ENCODE assay signal across 8 mouse cellular contexts in genomic region chr8:123950077-123950802, GRCm38 (mm10). TPM values are rescaled to one million over a fixed set of nuclear protein-coding genes. Genes with fewer than 3 reads are reported as not detected.
DNase-seq lines count a peak whose midpoint lies in the region; ATAC-seq and TF ChIP-seq lines count a peak whose summit lies in the region.

No protein-coding gene starts in this region.

- no peak overlapping the region for H3K9ac ChIP-seq in midbrain, postnatal 0 days (replicated peaks; ENCODE audit: low read length, poor library complexity, severe bottlenecking)
- H3K9ac ChIP-seq in stomach, embryonic 14.5 days (replicated peaks; ENCODE audit: low read depth, low read length): peak overlapping the region; percentile 78

- 35% methylated on average over 10 of the region's 10 CpGs for WGBS in midbrain, postnatal 0 days
- whole genome bisulfite sequencing in stomach, embryonic 14.5 days: 32% methylated on average over 10 of the region's 10 CpGs

- peak overlapping the region; percentile 63 for H3K4me3 ChIP-seq in cortical plate, adult 2 months (ENCODE audit: insufficient read depth, low read length)
- H3K4me3 ChIP-seq in midbrain, postnatal 0 days (ENCODE audit: low read depth, low read length): peak overlapping the region; percentile 97
- peak overlapping the region; percentile 99 for H3K4me3 ChIP-seq in stomach, embryonic 14.5 days (ENCODE audit: low read depth, low read length)

- no peaks in the 10 kb centered on the region for H3K9me3 ChIP-seq in midbrain, postnatal 0 days (ENCODE audit: low read length)
- no peaks in the 10 kb centered on the region for H3K9me3 ChIP-seq in stomach, embryonic 14.5 days (ENCODE audit: control insufficient read depth, low read depth, low read length)

- TF ChIP-seq CTCF in cortical plate, adult 2 months (IDR thresholded peaks at IDR 0.05; ENCODE audit: extremely low read depth, insufficient read depth, low read length): peak; percentile 64
- TF ChIP-seq CTCF in midbrain, postnatal 0 days (IDR thresholded peaks at IDR 0.05): peak; percentile 74

- H3K36me3 ChIP-seq in midbrain, postnatal 0 days (ENCODE audit: insufficient read depth, low read length): peaks cover 23% of the 10 kb centered on the region
- H3K36me3 ChIP-seq in stomach, embryonic 14.5 days (ENCODE audit: control insufficient read depth, insufficient read depth, low read length): peaks cover 18% of the 10 kb centered on the region

- H3K4me2 ChIP-seq in midbrain, postnatal 0 days (ENCODE audit: low read depth, low read length, poor library complexity, severe bottlenecking): peak overlapping the region; percentile 86
- H3K4me2 ChIP-seq in stomach, embryonic 14.5 days (replicated peaks; ENCODE audit: low read depth, low read length): peak overlapping the region; percentile 96

- no peak overlapping the region for H3K27ac ChIP-seq in cortical plate, adult 2 months (ENCODE audit: insufficient read depth, low read length)
- peak overlapping the region; percentile 79 for H3K27ac ChIP-seq in midbrain, postnatal 0 days (ENCODE audit: low read depth, low read length)
- H3K27ac ChIP-seq in stomach, embryonic 14.5 days (ENCODE audit: low read length): peak overlapping the region; percentile 85

- no peak for ATAC-seq in midbrain, postnatal 0 days (ENCODE audit: low FRiP score)
- no peak; the same call in 1 of the 2 replicates for ATAC-seq in stomach, embryonic 14.5 days (ENCODE audit: insufficient number of reproducible peaks, insufficient read depth, low FRiP score, low read depth)

- peak; percentile 51 for DNase-seq in urinary bladder, postnatal 25 days (ENCODE audit: low spot score)
- DNase-seq in urinary bladder, adult 2 months (ENCODE audit: low spot score): no peak
- DNase-seq in gastrocnemius, postnatal 10 days: peak; percentile 41
- peak; percentile 65 for DNase-seq in kidney, adult 11 months
- DNase-seq in liver: peak; percentile 66
- peak; percentile 66 for DNase-seq in midbrain, postnatal 0 days (ENCODE audit: low spot score)

- peaks cover 2% of the 10 kb centered on the region for H3K4me1 ChIP-seq in cortical plate, adult 2 months (ENCODE audit: control insufficient read depth, insufficient read depth, low read length)
- H3K4me1 ChIP-seq in midbrain, postnatal 0 days (ENCODE audit: insufficient read depth, low read length): 0 out of 2 replicates have a peak, but pooled peaks cover 6% of the 10 kb centered on the region
- peaks cover 11% of the 10 kb centered on the region; the same call in 1 of the 2 replicates for H3K4me1 ChIP-seq in stomach, embryonic 14.5 days (ENCODE audit: control insufficient read depth, insufficient read depth, low read length)

- no peaks in the 10 kb centered on the region for H3K27me3 ChIP-seq in midbrain, postnatal 0 days (ENCODE audit: insufficient read depth, low read length)
- H3K27me3 ChIP-seq in stomach, embryonic 14.5 days (ENCODE audit: control insufficient read depth, insufficient read depth, low read length): no peaks in the 10 kb centered on the region

- no peak for TF ChIP-seq POLR2A in cortical plate, adult 2 months (IDR thresholded peaks at IDR 0.05; ENCODE audit: extremely low read depth, insufficient read depth, low read length)

RNA-seq across cellular contexts. Expression of gene Nup133, which starts 1.2 kb away (rescaled TPM):
- polyA plus RNA-seq in urinary bladder, adult 2 months (2012; rRNA removed): 11.1 and 11.3 TPM in 2 replicates
- polyA plus RNA-seq in cortical plate, adult 2 months (2012; rRNA removed): 17.7 and 21.0 TPM in 2 replicates
- 10 to 100 TPM; 11.6 to 14.2 TPM for total RNA-seq in gastrocnemius, postnatal 10 days (2021)
- 19.4 and 27.8 TPM in 2 replicates for total RNA-seq in midbrain, postnatal 0 days (2014; rRNA removed)
- 15.2 and 16.1 TPM in 2 replicates for polyA plus RNA-seq in midbrain, postnatal 0 days (2015; fragmentation: Nextera tagmentation; extraction: Ambion mirVana)
- 38.4 and 44.8 TPM in 2 replicates for polyA plus RNA-seq in stomach, embryonic 14.5 days (2014; fragmentation: Nextera tagmentation; extraction: Ambion mirVana)

RNA-seq across cellular contexts. Expression of gene Abcb10, which starts 32.7 kb away (rescaled TPM):
- polyA plus RNA-seq in urinary bladder, adult 2 months (2012; rRNA removed): 13.7 and 13.9 TPM in 2 replicates
- polyA plus RNA-seq in cortical plate, adult 2 months (2012; rRNA removed): 13.4 and 14.1 TPM in 2 replicates
- total RNA-seq in gastrocnemius, postnatal 10 days (2021): 10 to 100 TPM; 13.2 to 13.3 TPM
- 43.4 and 52.7 TPM in 2 replicates for total RNA-seq in midbrain, postnatal 0 days (2014; rRNA removed)
- 14.7 and 14.8 TPM in 2 replicates for polyA plus RNA-seq in midbrain, postnatal 0 days (2015; fragmentation: Nextera tagmentation; extraction: Ambion mirVana)
- 23.8 and 24.5 TPM in 2 replicates for polyA plus RNA-seq in stomach, embryonic 14.5 days (2014; fragmentation: Nextera tagmentation; extraction: Ambion mirVana)

RNA-seq across cellular contexts. Expression of gene Acta1, which starts 55.7 kb away (rescaled TPM):
- 1,444 and 2,020 TPM in 2 replicates for polyA plus RNA-seq in urinary bladder, adult 2 months (2012; rRNA removed)
- 24.6 and 33.3 TPM in 2 replicates for polyA plus RNA-seq in cortical plate, adult 2 months (2012; rRNA removed)
- total RNA-seq in gastrocnemius, postnatal 10 days (2021): over 10,000 TPM; 50,548 to 53,307 TPM
- total RNA-seq in midbrain, postnatal 0 days (2014; rRNA removed): 12.3 and 22.7 TPM in 2 replicates
- 18.9 and 19.5 TPM in 2 replicates for polyA plus RNA-seq in midbrain, postnatal 0 days (2015; fragmentation: Nextera tagmentation; extraction: Ambion mirVana)
- 4.1 and 7.8 TPM in 2 replicates for polyA plus RNA-seq in stomach, embryonic 14.5 days (2014; fragmentation: Nextera tagmentation; extraction: Ambion mirVana)

Comparison
In these comparisons a context has a peak if more than half of its experiments do, and no peak if none do; other contexts are left out.
1. RNA of gene Acta1, which starts 55.7 kb away (polyA plus RNA-seq): 1,444 to 2,020 TPM in urinary bladder, adult 2 months; 24.6 to 33.3 TPM in cortical plate, adult 2 months, 18.9 to 19.5 TPM in midbrain, postnatal 0 days and 4.1 to 7.8 TPM in stomach, embryonic 14.5 days; every median in the first group is over 10 times any median in the second.
2. Peak in every context shown above with its lines, with median percentiles within 50 percentile points of each other: H3K4me3 ChIP-seq.